Mouse (Mus musculus) lung, postnatal 0 days (tissue): ENCODE results near the gene Mdm4. TPM values are rescaled to one million over a fixed set of nuclear protein-coding genes. Genes with fewer than 3 reads are reported as not detected.

Source experiments
- ATAC-seq: fragments of 200-750 bp; cut with Nextera tagmentation; 2 replicates; pipeline ENCODE4 v1.8.0; 2017; ENCODE audit warnings: moderate library complexity
- DNase-seq: peaks from one replicate; pipeline ENCODE4 v3.0.0-alpha.2; 2016; ENCODE audit warnings: low spot score
- H3K27ac ChIP-seq: fragments of 300-500 bp; sonication (generic); 2 replicates; pipeline ENCODE4 v1.5.1; 2014; ENCODE audit warnings: antibody characterized with exemption, mild to moderate bottlenecking, low read length, mixed read lengths
- H3K27me3 ChIP-seq: fragments of 300-500 bp; sonication (generic); replicated peaks from 2 replicates; pipeline ENCODE4 v1.6.1; 2014; ENCODE audit warnings: low read length, mixed read lengths; ENCODE audit not compliant: insufficient read depth
- H3K36me3 ChIP-seq: fragments of 300-500 bp; sonication (generic); 2 replicates; pipeline ENCODE4 v1.6.1; 2014; ENCODE audit warnings: low read length, mixed read lengths; ENCODE audit not compliant: insufficient read depth
- H3K4me1 ChIP-seq: fragments of 300-500 bp; sonication (generic); 2 replicates; pipeline ENCODE4 v1.6.1; 2014; ENCODE audit warnings: antibody characterized with exemption, low read depth, low read length, mixed read lengths; ENCODE audit not compliant: insufficient read depth
- H3K4me2 ChIP-seq: fragments of 300-500 bp; sonication (generic); replicated peaks from 2 replicates; pipeline ENCODE4 v1.6.1; 2014; ENCODE audit warnings: low read depth, mild to moderate bottlenecking, low read length, moderate library complexity, mixed read lengths
- H3K4me3 ChIP-seq: fragments of 300-500 bp; sonication (generic); 2 replicates; pipeline ENCODE4 v1.5.1; 2014; ENCODE audit warnings: low read depth, low read length
- H3K9ac ChIP-seq: fragments of 300-500 bp; sonication (generic); replicated peaks from 2 replicates; pipeline ENCODE4 v1.6.1; 2014; ENCODE audit warnings: low read depth, mild to moderate bottlenecking
- H3K9me3 ChIP-seq: fragments of 300-500 bp; sonication (generic); 2 replicates; pipeline ENCODE4 v1.6.1; 2016; ENCODE audit warnings: low read length, mixed read lengths
- CTCF ChIP-seq: IDR thresholded peaks from 2 replicates; pipeline ENCODE4 v1.5.1; 2016; ENCODE audit warnings: antibody characterized with exemption, mild to moderate bottlenecking
- EP300 ChIP-seq: IDR thresholded peaks from 2 replicates; pipeline ENCODE4 v1.6.1; 2016; ENCODE audit warnings: antibody characterized with exemption, mild to moderate bottlenecking, control low read depth
- WGBS: fragments of 180-500 bp; shearing (Covaris S2); extraction: QIAGEN DNeasy Blood & Tissue Kit; methylation state at CpG from one replicate; pipeline ENCODE4 v1.1.7; 2014; 5-methylcytosine and 5-hydroxymethylcytosine counted together
- polyA plus RNA-seq: library from polyadenylated mRNA; unstranded; fragments of >200 nt; fragmentation: Nextera tagmentation; extraction: Ambion mirVana; gene quantifications from 2 replicates; pipeline ENCODE4 v1.2.1, GENCODE M21; 2015

Gene Mdm4
- polyA plus RNA-seq, 1 experiment from 2014 or later, result 14.9 TPM

- Histone ChIP-seq H3K4me3 (no peak overlapping the region), H3K4me1 (peaks cover 12% of the 10 kb centered on the region; the same call in 1 of the 2 replicates), H3K27ac (peak overlapping the region; percentile 62; the same call in 1 of the 2 replicates), H3K9ac (no peak overlapping the region), H3K4me2 (no peak overlapping the region), H3K9me3 (no peaks in the 10 kb centered on the region), H3K36me3 (no peaks in the 10 kb centered on the region), H3K27me3 (no peaks in the 10 kb centered on the region)
- ATAC-seq, result peak; percentile 58
- TF ChIP-seq EP300 (no peak), CTCF (no peak)
- peak; percentile 43 for DNase-seq
- WGBS, result 34% methylated on average over 7 of the region's 7 CpGs
Measured at GRCm38 (mm10) chr1:133057345-133058034, 27.1 kb upstream of the Mdm4 start.

- 45% methylated on average over 8 of the region's 8 CpGs for WGBS
- H3K36me3 ChIP-seq, result no peaks in the 10 kb centered on the region
- DNase-seq, result no peak
- no peak for ATAC-seq
- H3K4me2 ChIP-seq, result no peak overlapping the region
- peaks cover 8% of the 10 kb centered on the region; the same call in 1 of the 2 replicates for H3K4me1 ChIP-seq
- H3K27ac ChIP-seq, result no peak overlapping the region
- no peak overlapping the region for H3K9ac ChIP-seq
- no peaks in the 10 kb centered on the region for H3K27me3 ChIP-seq
- TF ChIP-seq EP300, result no peak
- peak; percentile 32; the same call in 1 of the 2 replicates for TF ChIP-seq CTCF
- H3K9me3 ChIP-seq, result no peaks in the 10 kb centered on the region
- H3K4me3 ChIP-seq, result no peak overlapping the region
Measured at GRCm38 (mm10) chr1:133054326-133054725, 24.0 kb upstream of the Mdm4 start.

DNA sequence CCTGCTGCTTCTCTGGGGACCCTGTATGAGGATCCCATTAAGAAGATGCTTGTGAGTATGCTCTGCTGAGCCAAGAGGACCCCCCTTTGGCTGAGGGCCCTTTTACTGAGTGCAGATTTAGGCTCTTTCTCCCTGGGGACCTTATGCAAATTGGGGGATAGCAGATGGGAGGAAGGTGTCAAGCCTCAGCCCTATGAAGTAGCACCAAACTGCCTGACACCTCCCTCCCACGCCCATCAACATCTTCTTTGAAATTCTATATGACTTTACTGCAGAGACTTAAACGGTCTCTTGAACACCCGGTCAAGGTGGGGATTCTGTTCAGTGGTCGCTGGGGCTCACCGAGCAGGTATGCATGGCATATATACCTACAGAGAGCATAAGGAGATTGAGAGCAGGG lies 22.7 kb upstream of the Mdm4 start:
- no peak for ATAC-seq
- Histone ChIP-seq H3K4me2 (no peak overlapping the region), H3K9ac (no peak overlapping the region), H3K9me3 (no peaks in the 10 kb centered on the region), H3K36me3 (no peaks in the 10 kb centered on the region), H3K27me3 (no peaks in the 10 kb centered on the region), H3K27ac (no peak overlapping the region), H3K4me1 (peaks cover 8% of the 10 kb centered on the region; the same call in 1 of the 2 replicates), H3K4me3 (no peak overlapping the region)
- DNase-seq, result no peak
- WGBS, result 40% methylated on average over 5 of the region's 5 CpGs
- TF ChIP-seq CTCF (no peak), EP300 (no peak)

DNA sequence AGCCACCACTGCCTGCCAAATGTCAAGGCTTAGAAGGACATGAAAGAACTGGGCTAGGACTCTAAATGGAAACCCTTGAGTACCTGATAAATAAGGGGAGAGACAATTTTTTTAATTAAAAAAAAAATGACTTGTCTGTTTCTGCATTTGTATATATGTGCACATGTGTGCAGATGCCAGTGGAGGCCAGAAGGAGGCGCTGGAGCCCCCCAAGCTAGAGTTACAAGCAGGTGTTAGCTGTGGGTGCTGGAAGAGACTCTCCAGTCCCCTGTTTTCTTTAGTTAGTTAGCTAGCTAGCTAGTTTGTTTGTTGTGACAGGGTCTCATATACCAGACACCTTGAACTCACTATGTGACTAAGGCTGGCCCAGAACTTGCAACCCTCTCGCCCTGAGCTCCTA lies 21.5 kb upstream of the Mdm4 start:
- Histone ChIP-seq H3K36me3 (no peaks in the 10 kb centered on the region), H3K27me3 (no peaks in the 10 kb centered on the region), H3K27ac (no peak overlapping the region), H3K4me2 (no peak overlapping the region), H3K9me3 (no peaks in the 10 kb centered on the region), H3K4me1 (peaks cover 10% of the 10 kb centered on the region; the same call in 1 of the 2 replicates), H3K4me3 (no peak overlapping the region), H3K9ac (no peak overlapping the region)
- no peak for TF ChIP-seq EP300
- peak; percentile 44 for TF ChIP-seq CTCF
- 84% methylated on average over 2 of the region's 2 CpGs for WGBS
- no peak for DNase-seq
- no peak for ATAC-seq

DNA sequence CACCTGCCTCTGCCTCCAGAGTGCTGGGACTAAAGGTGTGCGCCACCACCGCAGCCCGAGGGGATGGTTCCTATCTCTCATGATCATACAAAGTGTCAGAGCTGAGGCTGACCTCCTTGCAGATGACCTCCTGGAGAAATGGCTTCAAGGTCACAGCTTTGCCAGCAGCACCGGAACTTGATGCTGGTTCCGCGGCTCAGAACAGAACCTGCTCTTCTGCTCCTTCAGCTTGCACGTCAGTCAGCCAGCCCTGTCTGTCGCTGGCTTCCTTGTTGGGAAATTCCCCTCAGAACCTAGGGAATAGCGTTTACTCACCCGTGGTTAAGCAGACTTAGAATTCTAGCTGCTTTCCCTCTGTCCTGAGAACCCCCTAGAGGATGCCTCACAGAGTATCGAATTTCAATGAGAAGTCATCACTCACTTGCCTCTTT lies 19.7 kb upstream of the Mdm4 start:
- TF ChIP-seq EP300 (no peak), CTCF (no peak)
- no peak for ATAC-seq
- Histone ChIP-seq H3K4me3 (no peak overlapping the region), H3K9ac (no peak overlapping the region), H3K36me3 (no peaks in the 10 kb centered on the region), H3K27ac (no peak overlapping the region), H3K4me1 (peaks cover 10% of the 10 kb centered on the region; the same call in 1 of the 2 replicates), H3K27me3 (no peaks in the 10 kb centered on the region), H3K9me3 (no peaks in the 10 kb centered on the region), H3K4me2 (no peak overlapping the region)
- no peak for DNase-seq
- WGBS, result 28% methylated on average over 11 of the region's 11 CpGs

DNA sequence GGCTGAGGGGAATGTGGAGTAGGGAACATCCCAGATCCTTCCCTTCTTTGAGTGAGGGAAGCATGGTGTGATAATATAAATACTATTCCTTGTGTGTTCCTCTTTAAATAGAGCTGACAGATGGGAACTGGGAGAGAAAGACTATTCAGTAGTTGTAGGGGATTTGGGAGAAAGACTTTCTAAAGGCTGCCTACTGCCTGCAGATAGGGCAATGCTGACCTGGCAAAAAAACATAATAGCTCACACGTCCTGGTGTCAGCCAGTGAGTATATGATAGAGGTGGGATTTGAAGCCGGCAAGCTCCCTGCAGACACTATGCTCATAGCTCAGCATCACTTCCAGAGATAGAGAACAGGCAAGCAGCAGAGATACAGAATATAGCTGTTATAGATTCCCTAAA lies 18.3 kb upstream of the Mdm4 start:
- Histone ChIP-seq H3K4me3 (no peak overlapping the region), H3K9me3 (no peaks in the 10 kb centered on the region), H3K36me3 (no peaks in the 10 kb centered on the region), H3K27me3 (no peaks in the 10 kb centered on the region), H3K4me2 (no peak overlapping the region), H3K27ac (no peak overlapping the region), H3K9ac (no peak overlapping the region), H3K4me1 (peaks cover 10% of the 10 kb centered on the region; the same call in 1 of the 2 replicates)
- ATAC-seq, result no peak
- TF ChIP-seq CTCF, result 0 out of 2 replicates have a peak, but pooled peaks have one; percentile 2
- TF ChIP-seq EP300, result no peak
- DNase-seq, result no peak
- WGBS, result 58% methylated on average over 2 of the region's 2 CpGs
